Mouse (Mus musculus): ENCODE results near the gene Nhs. TPM values are rescaled to one million over a fixed set of nuclear protein-coding genes. Genes with fewer than 3 reads are reported as not detected.

Gene Nhs
- 2.2 and 2.7 TPM in 2 replicates for polyA plus RNA-seq (2015; fragmentation: Nextera tagmentation; extraction: Ambion mirVana)

DNA sequence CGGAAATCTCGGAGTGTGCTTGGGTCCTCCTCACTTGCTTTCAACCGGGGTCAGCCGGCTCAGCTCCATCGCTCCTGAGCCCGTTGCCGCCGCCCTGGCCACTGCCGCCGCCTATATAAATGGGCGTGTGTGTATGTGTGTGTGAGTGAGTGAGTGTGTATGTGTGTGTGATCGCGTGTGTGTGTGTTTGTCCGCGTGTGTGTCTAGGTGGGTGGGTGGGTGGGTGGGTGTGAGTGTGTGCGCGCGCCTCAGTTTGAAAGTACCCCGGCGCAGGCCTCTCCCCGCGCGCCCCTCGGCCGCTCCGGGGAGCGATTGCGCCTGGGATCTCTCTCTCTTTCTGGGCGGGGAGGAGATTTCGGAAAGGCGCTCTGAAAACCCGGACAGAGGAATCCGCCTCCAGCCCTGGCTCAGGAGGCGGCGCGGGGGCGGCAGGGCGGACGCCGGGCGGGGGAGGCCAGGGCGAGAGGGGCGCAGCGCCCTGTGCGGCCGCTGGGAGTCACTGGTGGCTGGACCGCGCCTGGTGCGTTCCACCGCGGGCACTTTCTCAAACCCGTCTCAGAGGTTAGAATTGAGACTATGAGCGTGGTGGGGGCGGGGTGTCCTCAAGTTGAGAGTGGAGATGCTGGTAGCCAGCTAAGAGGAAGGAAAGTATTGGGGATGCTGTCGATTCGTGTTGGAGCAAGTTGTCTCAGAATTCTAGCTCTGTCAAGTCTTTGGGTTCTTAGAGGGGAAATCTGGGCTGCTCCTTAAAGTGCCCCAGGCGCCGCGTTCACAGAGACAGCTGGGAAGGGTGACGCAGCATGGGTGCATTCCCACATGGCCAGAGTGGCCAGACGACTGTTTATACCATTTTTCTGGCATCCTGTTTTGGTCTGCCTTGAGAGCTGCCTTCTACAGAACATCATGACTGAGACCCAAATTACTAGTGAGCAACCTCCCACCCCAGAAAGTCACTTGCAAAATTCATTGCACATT lies at the start of gene Nhs:
Gene Nhs (minus strand): TSS at position 94 of the 975 bp plus-strand sequence.
- 21% methylated on average over 56 of the region's 61 CpGs for WGBS
- Histone ChIP-seq H3K4me2 (replicated peaks; ENCODE audit: low read depth, low read length) (peak within 1 kb of the TSS; percentile 68), H3K4me1 (ENCODE audit: insufficient read depth, low read length) (0 out of 2 replicates have a peak, but pooled peaks cover 7% of the 10 kb centered on the region), H3K27me3 (ENCODE audit: insufficient read depth, low read length) (peaks cover 21% of the 10 kb centered on the region; the same call in 1 of the 2 replicates), H3K4me3 (ENCODE audit: low read length) (peak within 1 kb of the TSS; percentile 61), H3K27ac (ENCODE audit: low read length) (peak within 1 kb of the TSS; percentile 38; the same call in 1 of the 2 replicates), H3K9me3 (ENCODE audit: low read length) (no peaks in the 10 kb centered on the region), H3K9ac (replicated peaks; ENCODE audit: low read length) (peak within 1 kb of the TSS; percentile 72), H3K36me3 (ENCODE audit: insufficient read depth, low read length) (no peaks in the 10 kb centered on the region)
- ATAC-seq (ENCODE audit: low FRiP score, low TSS enrichment): peak; percentile 92

DNA sequence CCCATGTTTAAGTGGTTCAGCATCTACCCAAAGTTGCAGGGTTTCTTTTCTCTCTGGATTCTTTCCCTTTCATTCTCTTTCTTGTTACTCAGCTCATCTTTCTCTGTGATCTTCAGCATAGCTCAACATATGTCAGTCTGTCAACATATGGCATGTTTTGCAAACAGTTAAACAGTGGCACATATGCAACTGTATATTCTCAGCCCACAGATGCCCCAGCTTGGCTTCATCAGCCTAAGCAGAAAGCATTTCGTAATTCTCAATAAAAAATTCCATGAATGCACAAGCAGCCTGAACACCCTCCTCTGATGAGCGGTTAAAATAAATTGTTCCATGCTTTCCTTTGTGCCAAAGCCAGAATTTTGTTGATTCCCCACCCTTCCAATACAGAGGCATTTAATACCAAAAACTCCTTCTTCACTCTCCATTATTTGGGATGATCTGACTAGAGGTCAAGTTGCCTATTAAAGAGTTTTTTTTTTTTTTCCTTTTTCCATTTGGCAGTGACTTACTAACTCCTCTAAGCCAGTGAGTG lies 46.9 kb upstream of the Nhs start:
- H3K9ac ChIP-seq (replicated peaks; ENCODE audit: low read length): no peak overlapping the region
- no peak overlapping the region for H3K4me2 ChIP-seq (replicated peaks; ENCODE audit: low read depth, low read length)
- H3K27ac ChIP-seq (ENCODE audit: low read length): no peak overlapping the region
- H3K4me1 ChIP-seq (ENCODE audit: insufficient read depth, low read length): no peaks in the 10 kb centered on the region
- 0 out of 2 replicates have a peak, but pooled peaks cover 2% of the 10 kb centered on the region for H3K9me3 ChIP-seq (ENCODE audit: low read length)
- no peaks in the 10 kb centered on the region for H3K36me3 ChIP-seq (ENCODE audit: insufficient read depth, low read length)
- H3K27me3 ChIP-seq (ENCODE audit: insufficient read depth, low read length): no peaks in the 10 kb centered on the region; the same call in 1 of the 2 replicates
- ATAC-seq (ENCODE audit: low FRiP score, low TSS enrichment): no peak
- no peak overlapping the region for H3K4me3 ChIP-seq (ENCODE audit: low read length)
- 71% methylated on average over 2 of the region's 2 CpGs for whole genome bisulfite sequencing

DNA sequence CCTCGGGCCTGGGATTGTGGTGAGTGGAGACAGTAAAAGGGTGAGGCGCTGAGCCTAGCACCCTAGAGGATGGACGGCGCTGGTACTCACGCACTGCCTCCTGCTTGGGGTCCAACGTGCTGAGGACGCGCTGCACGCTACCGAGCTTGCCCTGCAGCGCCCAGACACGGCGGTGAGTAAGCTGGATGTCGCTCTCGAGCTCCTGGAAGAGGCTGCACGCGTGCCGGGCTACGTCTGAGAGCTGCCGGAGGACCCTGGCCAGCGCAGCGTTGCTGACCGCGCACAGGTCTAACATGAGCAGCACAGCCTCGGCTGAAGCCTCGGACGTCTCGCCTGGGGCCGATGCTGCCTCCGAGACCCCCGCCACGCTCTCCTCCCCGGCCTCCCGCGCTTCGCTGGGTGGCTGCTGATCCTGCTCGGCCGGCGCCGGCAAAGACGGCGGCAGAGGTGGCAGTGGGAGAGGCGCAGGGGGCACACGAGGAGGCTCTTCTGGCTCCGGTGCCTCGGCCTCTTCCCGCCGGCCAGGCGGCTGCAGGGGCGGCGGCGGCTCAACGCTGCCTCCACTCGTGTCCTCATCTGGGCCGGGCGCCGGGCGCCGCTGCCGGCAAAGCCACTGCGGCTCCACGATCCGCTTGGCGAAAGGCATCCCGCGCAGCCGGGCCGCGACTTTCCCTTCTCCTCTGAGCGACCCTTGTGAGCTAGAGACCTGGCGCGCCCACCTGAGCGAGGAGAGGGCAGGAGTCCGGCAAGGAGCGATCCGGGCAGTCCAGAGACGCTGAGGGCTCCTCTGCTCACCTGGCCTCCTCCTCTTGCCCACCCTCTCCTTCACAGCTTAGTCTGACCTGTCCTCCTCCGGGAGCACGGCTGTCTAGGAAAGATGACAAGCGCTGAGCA lies 540 bp downstream of the Nhs start:
- Histone ChIP-seq H3K36me3 (ENCODE audit: insufficient read depth, low read length) (no peaks in the 10 kb centered on the region), H3K27ac (ENCODE audit: low read length) (peak overlapping the region; percentile 38; the same call in 1 of the 2 replicates), H3K4me3 (ENCODE audit: low read length) (peak overlapping the region; percentile 61), H3K4me1 (ENCODE audit: insufficient read depth, low read length) (0 out of 2 replicates have a peak, but pooled peaks cover 7% of the 10 kb centered on the region), H3K4me2 (replicated peaks; ENCODE audit: low read depth, low read length) (peak overlapping the region; percentile 68), H3K27me3 (ENCODE audit: insufficient read depth, low read length) (peaks cover 26% of the 10 kb centered on the region; the same call in 1 of the 2 replicates), H3K9me3 (ENCODE audit: low read length) (no peaks in the 10 kb centered on the region), H3K9ac (replicated peaks; ENCODE audit: low read length) (peak overlapping the region; percentile 72)
- 22% methylated on average over 65 of the region's 80 CpGs for WGBS
- peak; percentile 44 for ATAC-seq (ENCODE audit: low FRiP score, low TSS enrichment)

DNA sequence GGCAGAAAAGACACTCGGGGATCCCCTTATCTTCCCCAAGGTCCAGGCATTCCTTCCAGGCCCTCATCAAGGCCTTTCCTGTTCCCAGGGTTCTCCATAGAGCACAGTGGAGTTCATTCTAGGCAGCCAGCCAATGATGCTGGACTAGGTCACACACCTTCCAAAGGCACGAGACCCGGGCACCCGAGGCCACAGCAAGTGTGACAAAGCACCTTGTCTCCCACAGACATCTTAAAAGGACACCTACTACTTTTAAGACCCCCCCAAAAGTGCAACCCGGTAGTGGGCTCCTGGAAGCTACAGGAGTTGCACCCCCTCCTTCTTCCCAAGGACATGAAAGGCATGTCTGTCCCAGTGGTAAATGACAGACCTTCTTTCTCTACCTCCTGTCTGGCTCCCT lies 1.4 kb downstream of the Nhs start:
- 67% methylated on average over 5 of the region's 5 CpGs for WGBS
- Histone ChIP-seq H3K36me3 (ENCODE audit: insufficient read depth, low read length) (no peaks in the 10 kb centered on the region), H3K9ac (replicated peaks; ENCODE audit: low read length) (peak overlapping the region; percentile 72), H3K27ac (ENCODE audit: low read length) (no peak overlapping the region), H3K4me1 (ENCODE audit: insufficient read depth, low read length) (0 out of 2 replicates have a peak, but pooled peaks cover 7% of the 10 kb centered on the region), H3K4me2 (replicated peaks; ENCODE audit: low read depth, low read length) (peak overlapping the region; percentile 68), H3K27me3 (ENCODE audit: insufficient read depth, low read length) (peaks cover 23% of the 10 kb centered on the region; the same call in 1 of the 2 replicates), H3K4me3 (ENCODE audit: low read length) (peak overlapping the region; percentile 61), H3K9me3 (ENCODE audit: low read length) (no peaks in the 10 kb centered on the region)
- ATAC-seq (ENCODE audit: low FRiP score, low TSS enrichment): no peak

DNA sequence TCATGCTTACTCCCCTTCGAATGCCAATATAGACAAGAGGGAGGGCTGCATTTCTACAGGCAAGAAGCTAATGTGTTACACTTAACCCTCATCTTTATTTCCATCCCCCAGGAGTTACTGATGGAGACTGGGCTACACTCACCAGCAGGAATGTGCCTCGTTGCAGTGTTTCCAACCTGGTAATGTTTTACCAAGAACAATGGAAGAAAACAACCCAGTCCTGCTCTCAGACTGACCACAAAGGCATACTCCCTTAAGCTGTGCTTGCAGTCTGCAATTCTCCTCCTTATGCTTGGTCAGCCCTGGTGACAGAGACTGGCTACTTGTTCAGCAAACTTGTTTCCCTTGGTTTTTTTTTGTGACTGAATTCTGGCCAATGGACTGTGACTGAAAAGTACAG lies 21.7 kb downstream of the Nhs start:
- no peak overlapping the region for H3K4me2 ChIP-seq (replicated peaks; ENCODE audit: low read depth, low read length)
- peak; percentile 75; the same call in 1 of the 2 replicates for ATAC-seq (ENCODE audit: low FRiP score, low TSS enrichment)
- WGBS: 43% methylated on average over 2 of the region's 2 CpGs
- H3K36me3 ChIP-seq (ENCODE audit: insufficient read depth, low read length): no peaks in the 10 kb centered on the region
- no peak overlapping the region for H3K4me3 ChIP-seq (ENCODE audit: low read length)
- H3K27me3 ChIP-seq (ENCODE audit: insufficient read depth, low read length): peaks cover 39% of the 10 kb centered on the region
- no peaks in the 10 kb centered on the region for H3K4me1 ChIP-seq (ENCODE audit: insufficient read depth, low read length)
- H3K27ac ChIP-seq (ENCODE audit: low read length): no peak overlapping the region
- H3K9ac ChIP-seq (replicated peaks; ENCODE audit: low read length): no peak overlapping the region
- no peaks in the 10 kb centered on the region for H3K9me3 ChIP-seq (ENCODE audit: low read length)

DNA sequence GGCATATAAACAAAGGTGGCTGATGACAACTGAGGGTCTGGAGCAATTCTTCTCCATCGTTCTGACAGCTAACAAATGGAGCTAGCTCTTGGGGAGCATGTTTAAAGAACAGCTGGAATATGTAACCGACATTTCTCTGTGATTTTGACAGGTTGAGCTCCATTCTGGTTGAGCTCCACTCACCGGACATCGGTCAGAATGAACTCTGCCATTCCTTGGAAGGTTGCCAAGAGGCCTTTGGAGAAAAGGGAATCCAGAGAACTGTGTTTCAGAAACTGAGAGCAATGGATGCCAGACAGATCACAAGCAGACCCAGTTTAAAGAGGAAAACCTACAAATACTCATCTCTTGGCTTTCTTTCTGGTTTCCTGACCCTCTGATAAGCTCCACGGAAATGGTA lies 46.3 kb downstream of the Nhs start:
- H3K27ac ChIP-seq (ENCODE audit: low read length): no peak overlapping the region
- H3K4me3 ChIP-seq (ENCODE audit: low read length): no peak overlapping the region
- no peaks in the 10 kb centered on the region for H3K9me3 ChIP-seq (ENCODE audit: low read length)
- H3K4me2 ChIP-seq (replicated peaks; ENCODE audit: low read depth, low read length): no peak overlapping the region
- H3K27me3 ChIP-seq (ENCODE audit: insufficient read depth, low read length): peaks cover 21% of the 10 kb centered on the region; the same call in 1 of the 2 replicates
- no peaks in the 10 kb centered on the region for H3K36me3 ChIP-seq (ENCODE audit: insufficient read depth, low read length)
- H3K4me1 ChIP-seq (ENCODE audit: insufficient read depth, low read length): no peaks in the 10 kb centered on the region
- no peak; the same call in 1 of the 2 replicates for ATAC-seq (ENCODE audit: low FRiP score, low TSS enrichment)
- WGBS: 53% methylated on average over 5 of the region's 5 CpGs
- H3K9ac ChIP-seq (replicated peaks; ENCODE audit: low read length): no peak overlapping the region

DNA sequence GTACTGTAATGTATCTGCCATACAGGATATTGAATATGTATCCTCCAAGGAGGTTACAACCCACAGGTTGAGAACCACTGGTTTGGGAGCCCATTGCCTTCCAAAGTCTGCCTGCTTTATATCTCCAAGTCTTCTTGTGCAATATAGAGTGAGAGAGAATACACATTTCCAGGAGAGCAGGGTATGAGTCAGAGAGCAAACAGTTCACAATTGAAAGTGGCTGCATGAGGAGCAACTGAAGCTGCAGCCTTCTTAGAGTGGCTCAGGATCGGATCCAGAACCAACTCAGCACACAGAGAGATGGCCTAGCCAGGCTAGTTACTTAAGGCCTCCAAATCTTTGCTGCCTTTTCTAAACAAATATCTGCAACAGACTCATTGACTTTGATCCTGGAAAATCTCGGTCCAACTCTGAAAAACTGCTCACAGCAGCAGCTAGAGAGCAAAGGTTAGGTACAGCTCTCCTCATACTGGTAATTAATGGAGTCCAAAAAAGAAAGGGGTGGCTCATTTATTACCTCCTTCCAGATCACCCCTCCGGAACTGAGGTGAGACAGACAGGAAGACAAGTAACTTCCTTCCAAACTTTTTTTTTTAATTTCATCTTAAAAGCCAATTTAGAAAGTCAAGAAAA lies 56.6 kb downstream of the Nhs start:
- peaks cover 15% of the 10 kb centered on the region; the same call in 1 of the 2 replicates for H3K27me3 ChIP-seq (ENCODE audit: insufficient read depth, low read length)
- H3K4me1 ChIP-seq (ENCODE audit: insufficient read depth, low read length): peaks cover 4% of the 10 kb centered on the region; the same call in 1 of the 2 replicates
- no peaks in the 10 kb centered on the region for H3K36me3 ChIP-seq (ENCODE audit: insufficient read depth, low read length)
- ATAC-seq (ENCODE audit: low FRiP score, low TSS enrichment): no peak
- H3K4me3 ChIP-seq (ENCODE audit: low read length): no peak overlapping the region
- WGBS: 49% methylated on average over 3 of the region's 3 CpGs
- H3K4me2 ChIP-seq (replicated peaks; ENCODE audit: low read depth, low read length): no peak overlapping the region
- no peak overlapping the region for H3K9ac ChIP-seq (replicated peaks; ENCODE audit: low read length)
- H3K9me3 ChIP-seq (ENCODE audit: low read length): no peaks in the 10 kb centered on the region
- H3K27ac ChIP-seq (ENCODE audit: low read length): no peak overlapping the region

DNA sequence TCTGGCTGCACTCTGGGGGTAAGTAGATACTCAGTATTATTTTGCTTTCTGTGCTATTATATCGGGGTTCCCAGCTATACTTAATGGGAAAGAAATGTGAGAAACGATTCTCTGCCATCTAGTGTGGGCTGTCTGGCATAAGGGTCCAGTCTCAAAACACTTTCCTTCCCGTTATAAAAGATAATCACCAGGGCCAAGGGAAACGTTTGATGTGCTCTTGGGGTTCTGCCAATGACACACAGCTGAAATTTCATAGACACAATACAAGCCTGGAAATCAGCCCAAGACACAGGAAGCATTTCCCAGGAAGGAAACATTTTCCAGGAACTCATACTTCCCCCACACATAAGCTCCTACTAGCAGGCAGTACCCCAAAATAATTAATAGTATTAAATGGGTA lies 61.2 kb downstream of the Nhs start:
- H3K9ac ChIP-seq (replicated peaks; ENCODE audit: low read length): no peak overlapping the region
- WGBS: 48% methylated on average over 4 of the region's 4 CpGs
- ATAC-seq (ENCODE audit: low FRiP score, low TSS enrichment): no peak

DNA sequence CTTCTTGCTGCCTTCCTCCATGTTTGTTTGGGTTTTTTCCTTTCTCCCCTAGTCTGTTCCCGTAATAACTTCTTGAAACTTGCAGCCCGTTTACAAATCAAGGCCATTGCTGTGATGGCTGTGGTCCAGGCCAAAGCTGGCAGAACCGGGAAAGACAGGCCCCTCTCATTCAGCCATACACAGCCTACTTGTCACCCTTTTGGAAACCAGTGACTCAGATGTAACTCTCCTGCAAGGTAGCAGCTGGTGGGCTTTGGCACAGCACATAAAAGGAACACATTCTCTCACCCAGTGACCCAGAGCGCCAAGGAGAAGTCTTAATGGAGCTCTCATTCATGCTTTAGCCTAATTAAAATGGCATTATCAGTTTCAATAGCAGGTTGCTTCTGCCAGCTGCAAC lies 72.2 kb downstream of the Nhs start:
- ATAC-seq (ENCODE audit: low FRiP score, low TSS enrichment): no peak
- Histone ChIP-seq H3K4me1 (ENCODE audit: insufficient read depth, low read length) (0 out of 2 replicates have a peak, but pooled peaks cover 3% of the 10 kb centered on the region), H3K4me2 (replicated peaks; ENCODE audit: low read depth, low read length) (no peak overlapping the region), H3K9me3 (ENCODE audit: low read length) (no peaks in the 10 kb centered on the region), H3K9ac (replicated peaks; ENCODE audit: low read length) (no peak overlapping the region), H3K27me3 (ENCODE audit: insufficient read depth, low read length) (peaks cover 21% of the 10 kb centered on the region; the same call in 1 of the 2 replicates), H3K27ac (ENCODE audit: low read length) (no peak overlapping the region), H3K36me3 (ENCODE audit: insufficient read depth, low read length) (no peaks in the 10 kb centered on the region), H3K4me3 (ENCODE audit: low read length) (no peak overlapping the region)
- WGBS: 83% methylated on average over 4 of the region's 4 CpGs

More for the DNA sequence above, 61.2 kb downstream of the Nhs start:
- no peak overlapping the region for H3K27ac ChIP-seq (ENCODE audit: low read length)
- 0 out of 2 replicates have a peak, but pooled peaks cover 4% of the 10 kb centered on the region for H3K4me1 ChIP-seq (ENCODE audit: insufficient read depth, low read length)
- H3K9me3 ChIP-seq (ENCODE audit: low read length): no peaks in the 10 kb centered on the region
- no peak overlapping the region for H3K4me3 ChIP-seq (ENCODE audit: low read length)
- no peak overlapping the region for H3K4me2 ChIP-seq (replicated peaks; ENCODE audit: low read depth, low read length)
- peaks cover 10% of the 10 kb centered on the region; the same call in 1 of the 2 replicates for H3K27me3 ChIP-seq (ENCODE audit: insufficient read depth, low read length)
- H3K36me3 ChIP-seq (ENCODE audit: insufficient read depth, low read length): no peaks in the 10 kb centered on the region
